Mouse (Mus musculus) G1E (cell line): ENCODE measurements at regions not wholly inside any gene's neighbourhood (a gene's known extent, or its start where the extent isn't known, plus 50 kb on each side); places are given as distances from the start of the nearest gene placed in this dataset.

Experiments
- CTCF ChIP-seq: IDR thresholded peaks from 2 replicates; pipeline ENCODE4 v1.5.1; 2012; ENCODE audit warnings: low read depth, low read length, inconsistent platforms, mixed read lengths
- GATA1 ChIP-seq: IDR thresholded peaks from 2 replicates; pipeline ENCODE4 v1.6.1; 2012; ENCODE audit warnings: borderline replicate concordance, low read length, inconsistent platforms, mixed read lengths
- POLR2AphosphoS5 ChIP-seq: IDR thresholded peaks from 2 replicates; pipeline ENCODE4 v1.6.1; 2012; ENCODE audit warnings: low read depth, low read length, inconsistent platforms; ENCODE audit not compliant: insufficient replicate concordance

GRCm38 (mm10) chr13:16715296-16715960, 703.8 kb downstream of the Inhba start:
- TF ChIP-seq CTCF (no peak), POLR2AphosphoS5 (no peak), GATA1 (no peak)
